Mouse (Mus musculus) MEL (cell line): Measurements from ENCODE around the gene Nup210l. TPM values are rescaled to one million over a fixed set of nuclear protein-coding genes. Genes with fewer than 3 reads are reported as not detected.
A peak's percentile ranks its signal among the peaks of the same experiment; 100 is the strongest.

Source experiments
- DNase-seq: peaks from one replicate; pipeline ENCODE4 v3.0.0; 2011; ENCODE audit warnings: low read depth, low spot score
- H3K27ac ChIP-seq: 2 replicates; pipeline ENCODE4 v1.5.1; 2012; ENCODE audit warnings: low read depth, mild to moderate bottlenecking, control low read depth, low read length, moderate library complexity; ENCODE audit not compliant: control insufficient read depth
- H3K27me3 ChIP-seq, 2 experiments: fragments of 150-350 bp in 1 of 2; sonication (generic) in 1 of 2; 2 replicates each; pipeline ENCODE4 v1.6.1; 2012; ENCODE audit warnings: low read length in 2 of 2, mild to moderate bottlenecking in 2 of 2, improper control_type of control experiment in 1 of 2, moderate library complexity in 1 of 2; ENCODE audit not compliant: insufficient read depth in 2 of 2, control insufficient read depth in 1 of 2
- H3K36me3 ChIP-seq, 2 experiments: 2 replicates each; pipeline ENCODE4 v1.6.1; 2012 to 2014; ENCODE audit warnings: low read length in 2 of 2, improper control_type of control experiment in 1 of 2, inconsistent platforms in 1 of 2, mild to moderate bottlenecking in 1 of 2; ENCODE audit not compliant: insufficient read depth in 2 of 2, control insufficient read depth in 1 of 2
- H3K4me1 ChIP-seq, 2 experiments: fragments of 150-350 bp in 1 of 2; sonication (generic) in 1 of 2; 2 replicates each; pipeline ENCODE4 v1.6.1; 2012; ENCODE audit warnings: low read length in 2 of 2, improper control_type of control experiment in 1 of 2, mild to moderate bottlenecking in 1 of 2; ENCODE audit not compliant: insufficient read depth in 2 of 2, control insufficient read depth in 1 of 2
- H3K4me3 ChIP-seq, 2 experiments: fragments of 150-350 bp in 1 of 2; sonication (generic) in 1 of 2; 2 replicates each; pipeline ENCODE4 v1.5.1; 2012; ENCODE audit warnings: low read depth in 2 of 2, low read length in 2 of 2, mild to moderate bottlenecking in 2 of 2, moderate library complexity in 2 of 2, control low read depth in 1 of 2, improper control_type of control experiment in 1 of 2; ENCODE audit not compliant: control insufficient read depth in 1 of 2, insufficient read depth in 1 of 2
- H3K79me2 ChIP-seq: 2 replicates; pipeline ENCODE4 v1.6.1; 2012; ENCODE audit warnings: mild to moderate bottlenecking, low read length, moderate library complexity; ENCODE audit not compliant: control insufficient read depth, poor library complexity, insufficient read depth
- H3K9ac ChIP-seq: 2 replicates; pipeline ENCODE4 v1.6.1; 2012; ENCODE audit warnings: low read depth, mild to moderate bottlenecking, control low read depth, low read length, moderate library complexity; ENCODE audit not compliant: control insufficient read depth, poor library complexity, severe bottlenecking
- H3K9me3 ChIP-seq: fragments of 150-350 bp; sonication (generic); replicated peaks from 2 replicates; pipeline ENCODE4 v1.6.1; 2012; ENCODE audit warnings: mild to moderate bottlenecking, low read length, improper control_type of control experiment, moderate library complexity; ENCODE audit not compliant: insufficient read depth
- CHD1 ChIP-seq: IDR thresholded peaks from 2 replicates; pipeline ENCODE4 v1.6.1; 2012; ENCODE audit warnings: low read depth, mild to moderate bottlenecking, inconsistent platforms, low read length, improper control_type of control experiment
- ELF1 ChIP-seq: IDR thresholded peaks from 2 replicates; pipeline ENCODE4 v1.6.1; 2014; ENCODE audit warnings: low read depth, mild to moderate bottlenecking, inconsistent platforms, low read length, improper control_type of control experiment, moderate library complexity
- EP300 ChIP-seq, 2 experiments: IDR thresholded peaks; 2 replicates each; pipeline ENCODE4 v1.6.1; 2011; ENCODE audit warnings: improper control_type of control experiment in 2 of 2, low read length in 2 of 2, low read depth in 1 of 2, mild to moderate bottlenecking in 1 of 2
- ETS1 ChIP-seq: IDR thresholded peaks from 2 replicates; pipeline ENCODE4 v1.6.1; 2012; ENCODE audit warnings: low read depth, mild to moderate bottlenecking, inconsistent platforms, low read length, improper control_type of control experiment, moderate library complexity
- GABPA ChIP-seq: IDR thresholded peaks from 2 replicates; pipeline ENCODE4 v1.6.1; 2012; ENCODE audit warnings: low read depth, mild to moderate bottlenecking, inconsistent platforms, low read length, improper control_type of control experiment, moderate library complexity
- GATA1 ChIP-seq: IDR thresholded peaks from 2 replicates; pipeline ENCODE4 v1.6.1; 2011; ENCODE audit warnings: low read depth, low read length, improper control_type of control experiment
- HCFC1 ChIP-seq: IDR thresholded peaks from 2 replicates; pipeline ENCODE4 v1.6.1; 2012; ENCODE audit warnings: low read depth, mild to moderate bottlenecking, inconsistent platforms, low read length, improper control_type of control experiment, moderate library complexity
- KAT2A ChIP-seq: conservative IDR thresholded peaks from 2 replicates; pipeline ENCODE4 v1.6.1; 2012; ENCODE audit warnings: low read depth, low read length, improper control_type of control experiment, inconsistent platforms
- MAZ ChIP-seq: IDR thresholded peaks from 2 replicates; pipeline ENCODE4 v1.6.1; 2012; ENCODE audit warnings: low read depth, mild to moderate bottlenecking, inconsistent platforms, low read length, improper control_type of control experiment
- MXI1 ChIP-seq: IDR thresholded peaks from 2 replicates; pipeline ENCODE4 v1.6.1; 2011; ENCODE audit warnings: mild to moderate bottlenecking, low read depth, low read length, improper control_type of control experiment
- MYC ChIP-seq: IDR thresholded peaks from 2 replicates; pipeline ENCODE4 v1.6.1; 2011; ENCODE audit warnings: low read depth, mild to moderate bottlenecking, low read length, improper control_type of control experiment, moderate library complexity
- POLR2AphosphoS5 ChIP-seq: IDR thresholded peaks from 2 replicates; pipeline ENCODE4 v1.6.1; 2012; ENCODE audit warnings: low read depth, borderline replicate concordance, mild to moderate bottlenecking, inconsistent platforms, low read length, moderate library complexity, mixed read lengths
- SIN3A ChIP-seq: IDR thresholded peaks from 2 replicates; pipeline ENCODE4 v1.6.1; 2012; ENCODE audit warnings: low read length, improper control_type of control experiment, inconsistent platforms
- TAL1 ChIP-seq: IDR thresholded peaks from 2 replicates; pipeline ENCODE4 v1.6.1; 2012; ENCODE audit warnings: mild to moderate bottlenecking, inconsistent platforms, low read length, moderate library complexity, mixed read lengths
- TBP ChIP-seq: IDR thresholded peaks from 2 replicates; pipeline ENCODE4 v1.8.0; 2011; ENCODE audit warnings: low read depth, low read length, improper control_type of control experiment
- TCF12 ChIP-seq: IDR thresholded peaks from 2 replicates; pipeline ENCODE4 v1.6.1; 2014; ENCODE audit warnings: low read depth, mild to moderate bottlenecking, inconsistent platforms, low read length, improper control_type of control experiment, moderate library complexity
- USF1 ChIP-seq: IDR thresholded peaks from 2 replicates; pipeline ENCODE4 v1.6.1; 2014; ENCODE audit warnings: low read depth, mild to moderate bottlenecking, inconsistent platforms, low read length, improper control_type of control experiment, moderate library complexity
- ZC3H11A ChIP-seq: IDR thresholded peaks from 2 replicates; pipeline ENCODE4 v1.6.1; 2012; ENCODE audit warnings: low read depth, mild to moderate bottlenecking, inconsistent platforms, low read length, improper control_type of control experiment
- ZKSCAN1 ChIP-seq: IDR thresholded peaks from 2 replicates; pipeline ENCODE4 v1.6.1; 2012; ENCODE audit warnings: low read depth, mild to moderate bottlenecking, inconsistent platforms, low read length, improper control_type of control experiment, moderate library complexity
- polyA plus RNA-seq, 2 experiments: library from polyadenylated mRNA; stranded (reverse) in 1 of 2; unstranded in 1 of 2; fragments of >175 nt in 1 of 2; fragments of >200 nt in 1 of 2; gene quantifications; 2 replicates each; pipeline versions ENCODE4 v1.2.1 to v1.2.4; 2012; ENCODE audit warnings: low replicate concordance in 2 of 2, low read depth in 1 of 2; ENCODE audit not compliant: insufficient read length in 2 of 2, insufficient read depth in 1 of 2, missing spikeins in 1 of 2
- total RNA-seq: library from RNA; depleted of rRNA; stranded (reverse); fragments of 300-350 nt; gene quantifications from 2 replicates; pipeline ENCODE4 v1.2.3, GENCODE M21; 2012

The Nup210l gene
- total and polyA plus RNA-seq, 3 experiments = 0.54 to 0.65 TPM; not detected in 1

DNA sequence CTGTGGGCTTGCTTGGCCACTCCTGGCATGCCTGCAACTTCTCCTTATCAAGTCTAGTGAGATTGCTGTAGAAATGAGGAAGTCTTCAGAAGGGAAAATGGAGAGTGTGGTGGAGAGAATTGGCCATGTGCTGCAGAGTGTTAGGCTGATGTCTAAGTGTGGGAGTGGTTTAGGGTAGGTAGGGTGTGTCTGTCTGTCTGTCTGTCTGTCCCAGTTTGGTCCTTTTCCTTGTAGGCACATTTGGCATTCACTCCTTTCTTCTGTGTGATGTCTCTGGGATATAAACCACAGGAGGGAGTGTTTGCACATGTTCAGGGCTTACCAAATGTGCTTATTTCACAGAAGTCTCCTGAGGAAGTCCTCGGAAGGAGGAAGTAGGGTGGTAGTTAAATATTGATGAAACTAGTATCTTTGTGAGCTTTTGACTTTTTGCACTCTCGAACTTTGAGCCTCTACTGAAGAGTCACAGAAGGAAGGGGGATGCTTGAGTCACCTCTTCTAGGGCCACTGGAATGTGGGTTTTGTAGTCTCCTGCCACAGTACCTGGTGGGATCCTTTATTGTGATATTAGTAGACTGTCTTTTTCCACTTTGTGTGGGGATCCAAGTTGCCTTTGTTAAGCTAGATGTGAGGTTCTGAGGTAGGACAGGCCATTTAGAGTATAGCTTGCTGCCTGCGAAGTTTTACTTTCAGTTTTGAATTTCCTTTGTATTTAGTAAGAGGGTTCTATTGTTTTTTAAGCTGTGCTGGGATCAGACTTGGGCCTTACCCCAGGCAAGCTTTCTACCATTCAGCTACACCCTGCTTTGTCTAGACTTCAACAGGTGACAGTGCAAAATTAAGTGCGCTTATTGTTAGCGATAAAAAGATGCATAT, 22.3 kb upstream of the Nup210l start (continued):
- peak; percentile 99 for TF ChIP-seq SIN3A
- TF ChIP-seq MAZ = 0 out of 2 replicates have a peak, but pooled peaks have one; percentile 24
- peak; percentile 79 for TF ChIP-seq USF1
- TF ChIP-seq ZKSCAN1 = no peak

DNA sequence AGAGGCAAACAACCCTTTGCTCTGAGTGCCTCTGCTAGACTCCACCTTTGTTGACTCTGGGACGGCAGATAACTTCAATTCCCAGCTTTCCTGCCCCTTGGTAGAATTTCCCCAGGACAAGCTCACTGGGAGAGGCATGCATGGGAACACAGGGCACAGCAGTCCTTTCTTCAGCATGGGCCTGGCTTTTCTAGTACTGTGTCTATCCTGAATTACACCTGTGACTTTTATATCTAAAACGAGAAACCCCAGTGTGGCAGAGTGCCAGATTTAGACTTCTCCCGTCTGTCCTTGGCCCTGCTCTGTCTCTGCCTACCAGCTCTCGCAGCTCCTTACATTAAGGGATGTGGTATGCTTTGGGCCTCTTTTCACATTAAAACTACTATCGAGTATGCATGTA, 20.9 kb upstream of the Nup210l start:
- peak; percentile 86 for DNase-seq
- H3K4me1 ChIP-seq = peaks cover 26 to 51% of the 10 kb centered on the region in 2 experiments
- 0 out of 2 replicates have a peak, but pooled peaks have one; percentile 16 for TF ChIP-seq MYC
- no peak for TF ChIP-seq HCFC1
- TF ChIP-seq GATA1 = peak; percentile 38; the same call in 1 of the 2 replicates
- TF ChIP-seq TAL1 = peak; percentile 41
- TF ChIP-seq CHD1 = 0 out of 2 replicates have a peak, but pooled peaks have one; percentile 43
- TF ChIP-seq ZKSCAN1 = no peak
- TF ChIP-seq SIN3A = peak; percentile 66
- TF ChIP-seq TCF12 = peak; percentile 7; the same call in 1 of the 2 replicates
- TF ChIP-seq EP300 (IDR thresholded peaks at IDR 0.05; ENCODE audit: low read depth in 1 of 2, low read length in 2 of 2) = peak in 1 of 2 experiments; percentile 8; a peak in 1 of 4 replicates
- TF ChIP-seq, all 39 proteins: peak for 7
- Histone ChIP-seq H3K79me2 (peaks cover 67% of the 10 kb centered on the region), H3K4me3 (peak overlapping the region; percentile 8 to 23; a peak in 2 of 4 replicates), H3K9me3 (no peaks in the 10 kb centered on the region), H3K9ac (peak overlapping the region; percentile 59), H3K36me3 (peaks cover 7 to 53% of the 10 kb centered on the region in 2 experiments), H3K27me3 (no peaks in the 10 kb centered on the region), H3K27ac (peak overlapping the region; percentile 83)

DNA sequence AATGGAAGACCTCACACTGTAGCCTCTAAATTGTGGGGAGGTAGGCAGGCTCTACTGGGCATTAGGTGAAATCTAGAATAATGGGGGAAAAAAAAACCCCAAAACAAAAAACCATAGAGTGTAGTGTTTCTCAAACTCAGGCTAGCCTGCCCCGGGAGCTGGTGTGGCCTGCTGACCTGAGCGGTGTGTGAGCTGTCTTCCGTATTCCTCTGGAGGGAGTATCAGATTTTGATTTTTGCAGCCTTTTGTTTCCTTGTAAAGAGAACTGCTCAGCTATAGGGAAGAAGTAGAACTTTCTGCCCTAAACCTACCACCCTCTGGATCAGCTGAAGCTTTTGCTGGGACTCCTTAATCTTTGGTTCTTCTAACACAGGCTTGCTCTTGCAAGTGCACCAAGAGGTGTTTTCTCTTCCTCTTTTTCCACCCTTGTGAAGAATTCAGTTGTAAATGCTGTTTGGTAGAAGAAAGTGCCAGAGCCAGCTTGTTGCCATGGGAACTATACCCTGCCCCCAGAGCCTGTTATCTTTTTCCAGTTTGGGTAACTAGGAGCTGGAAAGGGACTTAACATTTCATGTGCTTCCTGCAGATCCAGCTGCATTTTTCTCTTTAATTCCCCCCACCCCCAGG, 20.1 kb upstream of the Nup210l start:
- H3K36me3 ChIP-seq = peaks cover 7 to 51% of the 10 kb centered on the region in 2 experiments
- peak; percentile 94 for DNase-seq
- H3K4me1 ChIP-seq = peaks cover 22 to 47% of the 10 kb centered on the region in 2 experiments

More for the DNA sequence above, 20.1 kb upstream of the Nup210l start:
- Histone ChIP-seq H3K79me2 (peaks cover 67% of the 10 kb centered on the region), H3K27ac (peak overlapping the region; percentile 83), H3K9ac (peak overlapping the region; percentile 59), H3K9me3 (no peaks in the 10 kb centered on the region), H3K4me3 (peak overlapping the region; percentile 3 to 23; a peak in 3 of 4 replicates), H3K27me3 (no peaks in the 10 kb centered on the region)
- TF ChIP-seq POLR2AphosphoS5 (no peak), MXI1 (peak; percentile 77), GATA1 (peak; percentile 77), ZC3H11A (no peak), GABPA (no peak), KAT2A (no peak), SIN3A (peak; percentile 94), TAL1 (peak; percentile 30; the same call in 1 of the 2 replicates), ETS1 (peak; percentile 91), EP300 (IDR thresholded peaks at IDR 0.05; ENCODE audit: low read depth in 1 of 2, low read length in 2 of 2) (peak; percentile 70 to 80), TBP (peak; percentile 84), ELF1 (peak; percentile 63; the same call in 1 of the 2 replicates), ZKSCAN1 (no peak), MYC (peak; percentile 73; the same call in 1 of the 2 replicates), MAZ (no peak)
